Mouse (Mus musculus) liver, embryonic 18 days (tissue): Measurements from ENCODE around the gene F2rl2. TPM values are rescaled to one million over a fixed set of nuclear protein-coding genes. Genes with fewer than 3 reads are reported as not detected.

Experiments used
- polyA plus RNA-seq: library from polyadenylated mRNA; depleted of rRNA; stranded (reverse); fragments of >200 nt; gene quantifications from 2 replicates; pipeline ENCODE4 v1.2.3, GENCODE M21; 2012; rRNA removed

The F2rl2 gene
- 7.4 and 8.4 TPM in 2 replicates for polyA plus RNA-seq

GRCm38 (mm10) chr13:95696654-95697163, at the start of gene F2rl2:
TSS of gene F2rl2 (plus strand) at chr13:95696853.

Other genes with a start within 250 kb of the F2rl2 start
- gene S100z, start 218.1 kb upstream of the F2rl2 start, polyA plus RNA-seq: not detected in 2 replicates
- 2.3 and 3.0 TPM in 2 replicates for gene F2rl1, start 171.6 kb upstream of the F2rl2 start, polyA plus RNA-seq
- 13.0 and 13.1 TPM in 2 replicates for gene F2r, start 78.4 kb upstream of the F2rl2 start, polyA plus RNA-seq
- gene Iqgap2, start 195.1 kb downstream of the F2rl2 start, polyA plus RNA-seq: 25.0 and 27.8 TPM in 2 replicates